Mouse (Mus musculus) testis, postnatal 10 days (tissue): ENCODE results near the gene Pomc.
"Not testable (repeated sequence)": the region's sequence is repeated elsewhere in the genome, so short reads cannot be mapped to it uniquely, and the experiment has no call there.

Source experiments
- DNase-seq: peaks from one replicate; pipeline ENCODE4 v3.0.0; 2021; ENCODE audit warnings: low spot score

Gene Pomc

GRCm38 (mm10) chr12:3954651-3955050, at the start of gene Pomc:
TSS of gene Pomc (plus strand) at chr12:3954951.
- no peak for DNase-seq

- DNase-seq, result no peak
These were observed 49.3 kb upstream of the Pomc start for GRCm38 (mm10) chr12:3905436-3905835.

GRCm38 (mm10) chr12:3906308-3906707, 48.4 kb upstream of the Pomc start:
- no peak for DNase-seq

- DNase-seq, result no peak
These were observed 47.7 kb upstream of the Pomc start for GRCm38 (mm10) chr12:3907008-3907407.

GRCm38 (mm10) chr12:3907418-3907817, 47.3 kb upstream of the Pomc start:
- DNase-seq, result no peak

GRCm38 (mm10) chr12:3910466-3911093, 44.2 kb upstream of the Pomc start:
- no peak for DNase-seq

- no peak for DNase-seq
These were observed 42.9 kb upstream of the Pomc start for GRCm38 (mm10) chr12:3911831-3912348.

- DNase-seq, result no peak
These were observed 38.9 kb upstream of the Pomc start for GRCm38 (mm10) chr12:3915852-3916251.

- DNase-seq, result no peak
These were observed 36.9 kb upstream of the Pomc start for GRCm38 (mm10) chr12:3917668-3918341.

GRCm38 (mm10) chr12:3918577-3918976, 36.2 kb upstream of the Pomc start:
- DNase-seq, result no peak

GRCm38 (mm10) chr12:3919423-3919822, 35.3 kb upstream of the Pomc start:
- no peak for DNase-seq

- peak; percentile 89 for DNase-seq
These were observed 28.6 kb upstream of the Pomc start for GRCm38 (mm10) chr12:3926127-3926526.

GRCm38 (mm10) chr12:3928841-3929240, 25.9 kb upstream of the Pomc start:
- no peak for DNase-seq

GRCm38 (mm10) chr12:3930090-3930865, 24.5 kb upstream of the Pomc start:
- not testable (repeated sequence) for DNase-seq

- no peak for DNase-seq
These were observed 12.7 kb upstream of the Pomc start for GRCm38 (mm10) chr12:3942026-3942425.

GRCm38 (mm10) chr12:3944454-3945073, 10.2 kb upstream of the Pomc start:
- no peak for DNase-seq

- DNase-seq, result no peak
These were observed 7.2 kb upstream of the Pomc start for GRCm38 (mm10) chr12:3947503-3947902.

- DNase-seq, result no peak
These were observed 620 bp downstream of the Pomc start for GRCm38 (mm10) chr12:3955371-3955770.

GRCm38 (mm10) chr12:3956351-3956750, 1.6 kb downstream of the Pomc start:
- no peak for DNase-seq

- DNase-seq, result peak; percentile 83
These were observed 5.2 kb downstream of the Pomc start for GRCm38 (mm10) chr12:3959791-3960543.

GRCm38 (mm10) chr12:3960553-3960952, 5.8 kb downstream of the Pomc start:
- DNase-seq, result peak; percentile 60

- DNase-seq, result no peak
These were observed 12.4 kb downstream of the Pomc start for GRCm38 (mm10) chr12:3967196-3967595.
